Mouse (Mus musculus) midbrain, postnatal 0 days (tissue): ENCODE results near the gene Slc25a36. TPM values are rescaled to one million over a fixed set of nuclear protein-coding genes. Genes with fewer than 3 reads are reported as not detected.

ENCODE experiments used
- ATAC-seq: fragments of 200-750 bp; cut with Nextera tagmentation; 2 replicates; pipeline ENCODE4 v1.8.0; 2017; ENCODE audit warnings: moderate number of reproducible peaks, mild to moderate bottlenecking, moderate TSS enrichment, moderate library complexity; ENCODE audit not compliant: low FRiP score
- DNase-seq: peaks from one replicate; pipeline ENCODE4 v3.0.0-alpha.2; 2015; ENCODE audit warnings: low spot score
- H3K27ac ChIP-seq: fragments of 300-500 bp; sonication (generic); 2 replicates; pipeline ENCODE4 v1.5.1; 2014; ENCODE audit warnings: low read depth, mild to moderate bottlenecking, low read length, mixed read lengths
- H3K27me3 ChIP-seq: fragments of 300-500 bp; sonication (generic); 2 replicates; pipeline ENCODE4 v1.6.1; 2014; ENCODE audit warnings: low read length, control low read depth, mixed read lengths; ENCODE audit not compliant: insufficient read depth
- H3K36me3 ChIP-seq: fragments of 300-500 bp; sonication (generic); 2 replicates; pipeline ENCODE4 v1.6.1; 2014; ENCODE audit warnings: low read length, control low read depth, mixed read lengths; ENCODE audit not compliant: insufficient read depth
- H3K4me1 ChIP-seq: fragments of 300-500 bp; sonication (generic); 2 replicates; pipeline ENCODE4 v1.6.1; 2014; ENCODE audit warnings: mild to moderate bottlenecking, control low read depth, antibody characterized with exemption, low read length, mixed read lengths; ENCODE audit not compliant: insufficient read depth
- H3K4me2 ChIP-seq: fragments of 300-500 bp; sonication (generic); 2 replicates; pipeline ENCODE4 v1.6.1; 2014; ENCODE audit warnings: low read depth, mild to moderate bottlenecking, low read length, mixed read lengths; ENCODE audit not compliant: poor library complexity, severe bottlenecking
- H3K4me3 ChIP-seq: fragments of 300-500 bp; sonication (generic); 2 replicates; pipeline ENCODE4 v1.5.1; 2014; ENCODE audit warnings: low read depth, mild to moderate bottlenecking, low read length, moderate library complexity
- H3K9ac ChIP-seq: fragments of 300-500 bp; sonication (generic); replicated peaks from 2 replicates; pipeline ENCODE4 v1.6.1; 2014; ENCODE audit warnings: mild to moderate bottlenecking, low read length, moderate library complexity, mixed read lengths; ENCODE audit not compliant: poor library complexity, severe bottlenecking
- H3K9me3 ChIP-seq: fragments of 300-500 bp; sonication (generic); 2 replicates; pipeline ENCODE4 v1.6.1; 2016; ENCODE audit warnings: low read length, control low read depth
- CTCF ChIP-seq: IDR thresholded peaks from 2 replicates; pipeline ENCODE4 v1.5.1; 2016; ENCODE audit warnings: antibody characterized with exemption, mild to moderate bottlenecking
- WGBS: fragments of 180-500 bp; shearing (Covaris S2); extraction: QIAGEN DNeasy Blood & Tissue Kit; methylation state at CpG from one replicate; pipeline ENCODE4 v1.1.7; 2014; 5-methylcytosine and 5-hydroxymethylcytosine counted together
- polyA plus RNA-seq: library from polyadenylated mRNA; unstranded; fragments of >200 nt; fragmentation: Nextera tagmentation; extraction: Ambion mirVana; gene quantifications from 2 replicates; pipeline ENCODE4 v1.2.1, GENCODE M21; 2015
- total RNA-seq: library from RNA; depleted of rRNA; stranded (reverse); fragments of >200 nt; gene quantifications from 2 replicates; pipeline ENCODE4 v1.2.3, GENCODE M21; 2014

Gene Slc25a36
- total and polyA plus RNA-seq, 2 experiments from 2014 or later, result 65.1 to 91.0 TPM

DNA sequence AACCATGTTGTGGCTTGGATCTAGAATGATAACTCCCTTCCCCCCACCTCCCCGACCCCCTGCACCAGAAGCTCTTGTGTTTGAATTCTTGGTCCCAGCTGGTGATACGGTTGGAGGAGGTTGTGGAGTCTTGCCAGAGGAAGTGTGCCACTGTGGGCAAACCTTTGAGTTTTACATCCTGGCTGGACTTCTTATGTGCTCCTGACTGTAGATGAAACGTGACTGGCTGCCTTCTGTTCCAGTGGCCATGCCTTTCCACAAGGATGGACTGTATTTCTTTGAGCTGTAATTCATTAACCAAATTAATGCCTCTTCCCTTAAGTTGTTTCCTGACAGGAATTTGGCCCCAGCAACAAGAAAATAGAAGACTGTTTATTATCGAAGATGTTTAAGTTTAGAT, 26.2 kb upstream of the Slc25a36 start:
- WGBS, result 85% methylated on average over 4 of the region's 4 CpGs
- no peaks in the 10 kb centered on the region for H3K4me1 ChIP-seq
- no peaks in the 10 kb centered on the region for H3K27me3 ChIP-seq
- H3K9me3 ChIP-seq, result no peaks in the 10 kb centered on the region
- H3K4me2 ChIP-seq, result no peak overlapping the region
- no peak overlapping the region for H3K4me3 ChIP-seq
- H3K27ac ChIP-seq, result no peak overlapping the region
- no peaks in the 10 kb centered on the region for H3K36me3 ChIP-seq
- TF ChIP-seq CTCF, result no peak
- H3K9ac ChIP-seq, result no peak overlapping the region
- ATAC-seq (no peak), DNase-seq (no peak)

DNA sequence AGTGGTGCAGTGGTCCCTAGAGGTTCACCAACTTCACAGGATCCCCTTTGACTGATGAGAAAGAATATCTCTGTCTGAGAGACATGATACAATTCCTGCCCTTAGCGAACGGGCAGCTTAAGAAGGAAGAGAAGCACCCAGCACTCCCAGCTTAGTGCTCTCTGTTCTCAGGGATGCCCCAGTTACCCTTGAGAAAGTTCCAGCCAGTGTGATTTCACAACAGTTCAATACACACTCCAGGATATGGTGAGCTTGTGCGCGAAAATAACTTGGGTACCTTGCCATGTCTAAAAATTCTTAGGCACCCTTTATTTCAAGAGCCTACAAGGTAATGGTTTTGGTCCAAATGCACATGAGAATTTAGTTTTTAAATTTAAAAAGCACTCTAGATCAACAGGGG, 24.9 kb upstream of the Slc25a36 start:
- DNase-seq, result no peak
- H3K27ac ChIP-seq, result no peak overlapping the region
- H3K27me3 ChIP-seq, result no peaks in the 10 kb centered on the region
- no peak overlapping the region for H3K4me3 ChIP-seq
- H3K4me2 ChIP-seq, result no peak overlapping the region
- WGBS, result 85% methylated on average over 4 of the region's 4 CpGs
- no peaks in the 10 kb centered on the region for H3K9me3 ChIP-seq
- H3K36me3 ChIP-seq, result no peaks in the 10 kb centered on the region
- no peak for ATAC-seq
- no peaks in the 10 kb centered on the region for H3K4me1 ChIP-seq
- TF ChIP-seq CTCF, result no peak
- H3K9ac ChIP-seq, result no peak overlapping the region

DNA sequence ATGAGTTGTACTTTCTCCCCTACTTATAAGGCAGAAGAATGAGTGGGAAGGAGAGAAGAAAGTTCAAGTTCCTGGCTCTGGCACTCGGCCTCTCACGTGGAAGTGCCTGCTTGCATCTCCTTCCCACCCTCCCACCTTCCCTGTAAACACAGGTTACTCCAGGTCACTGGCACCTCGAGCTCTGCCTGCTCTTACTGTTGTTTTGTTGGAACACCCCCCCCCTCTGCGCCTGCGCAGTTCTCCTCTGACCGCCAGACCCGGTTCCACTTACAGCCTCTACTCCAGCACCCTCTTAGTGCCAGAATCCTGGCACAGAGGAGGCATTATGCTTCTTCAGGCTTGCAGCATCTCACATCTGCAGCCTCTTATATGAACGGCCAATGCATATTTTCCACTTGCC, 22.2 kb upstream of the Slc25a36 start:
- H3K27me3 ChIP-seq, result no peaks in the 10 kb centered on the region
- TF ChIP-seq CTCF, result no peak
- no peaks in the 10 kb centered on the region for H3K4me1 ChIP-seq
- H3K4me3 ChIP-seq, result no peak overlapping the region
- no peak overlapping the region for H3K9ac ChIP-seq
- H3K9me3 ChIP-seq, result no peaks in the 10 kb centered on the region
- no peaks in the 10 kb centered on the region for H3K36me3 ChIP-seq
- H3K4me2 ChIP-seq, result no peak overlapping the region
- WGBS, result 65% methylated on average over 8 of the region's 8 CpGs
- no peak overlapping the region for H3K27ac ChIP-seq
- no peak for DNase-seq
- no peak for ATAC-seq

DNA sequence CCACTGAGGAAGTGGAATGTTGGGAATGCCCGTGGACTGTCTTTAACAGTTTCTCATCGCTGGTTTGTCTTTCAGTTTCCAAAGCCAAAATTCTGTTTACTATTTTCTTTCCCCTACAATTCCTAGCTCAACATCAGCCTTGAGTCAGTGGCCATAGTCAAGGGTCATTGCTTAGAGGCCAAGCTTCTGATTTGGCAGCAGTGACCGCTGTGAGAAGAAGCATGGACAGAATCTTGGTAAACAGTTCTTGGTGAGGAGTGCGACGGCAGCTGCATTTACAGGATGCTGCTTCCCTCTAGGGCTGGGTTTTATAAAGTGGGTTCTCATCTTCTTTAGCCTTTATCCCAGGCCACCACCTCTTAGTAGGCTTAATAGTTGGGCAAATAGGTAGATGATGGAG, 19.0 kb upstream of the Slc25a36 start:
- ATAC-seq (no peak), DNase-seq (no peak)
- no peaks in the 10 kb centered on the region for H3K9me3 ChIP-seq
- H3K27ac ChIP-seq, result no peak overlapping the region
- no peak overlapping the region for H3K9ac ChIP-seq
- no peaks in the 10 kb centered on the region for H3K36me3 ChIP-seq
- H3K4me2 ChIP-seq, result no peak overlapping the region
- H3K4me1 ChIP-seq, result no peaks in the 10 kb centered on the region
- H3K27me3 ChIP-seq, result no peaks in the 10 kb centered on the region
- 91% methylated on average over 5 of the region's 5 CpGs for WGBS
- H3K4me3 ChIP-seq, result no peak overlapping the region
- TF ChIP-seq CTCF, result no peak

DNA sequence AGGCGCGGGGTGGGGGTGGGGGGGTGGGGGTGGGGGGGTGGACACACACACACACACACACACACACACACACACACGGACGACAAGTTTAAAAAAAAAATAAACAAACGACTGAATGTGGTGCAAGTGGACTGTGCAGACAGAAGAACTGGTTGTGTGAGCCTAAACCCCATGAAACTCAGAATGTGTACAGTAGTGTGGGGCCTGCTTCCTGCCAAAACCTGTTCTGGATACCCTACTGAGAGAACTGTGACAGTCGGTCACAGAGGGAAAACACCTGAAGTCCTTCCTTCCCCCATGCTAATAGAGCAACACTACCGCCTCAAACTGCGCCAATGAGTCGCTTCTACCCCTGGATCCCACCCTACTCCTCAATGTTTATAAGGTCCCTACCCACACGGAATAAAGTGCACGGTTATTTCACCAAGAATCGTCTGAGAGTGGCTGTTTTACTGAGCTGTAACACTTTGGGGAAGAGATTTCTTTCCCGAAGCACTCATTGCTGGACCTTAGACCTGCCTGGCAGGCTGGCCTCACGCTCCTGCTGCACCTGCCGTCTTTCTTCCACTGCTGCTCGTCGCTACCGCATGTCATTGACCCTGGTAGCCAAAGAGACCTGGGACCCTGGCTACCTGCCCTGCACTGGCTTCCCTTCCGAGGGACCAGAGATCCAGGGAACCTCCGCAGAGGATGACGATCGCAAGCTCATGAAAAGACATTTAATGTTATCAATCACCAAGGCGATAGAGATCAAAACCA, 13.2 kb upstream of the Slc25a36 start:
- Histone ChIP-seq H3K9ac (no peak overlapping the region), H3K4me1 (no peaks in the 10 kb centered on the region), H3K9me3 (no peaks in the 10 kb centered on the region), H3K36me3 (no peaks in the 10 kb centered on the region), H3K27me3 (no peaks in the 10 kb centered on the region), H3K4me3 (no peak overlapping the region), H3K27ac (no peak overlapping the region), H3K4me2 (no peak overlapping the region)
- no peak for ATAC-seq
- TF ChIP-seq CTCF, result no peak
- no peak for DNase-seq
- WGBS, result 71% methylated on average over 21 of the region's 23 CpGs

DNA sequence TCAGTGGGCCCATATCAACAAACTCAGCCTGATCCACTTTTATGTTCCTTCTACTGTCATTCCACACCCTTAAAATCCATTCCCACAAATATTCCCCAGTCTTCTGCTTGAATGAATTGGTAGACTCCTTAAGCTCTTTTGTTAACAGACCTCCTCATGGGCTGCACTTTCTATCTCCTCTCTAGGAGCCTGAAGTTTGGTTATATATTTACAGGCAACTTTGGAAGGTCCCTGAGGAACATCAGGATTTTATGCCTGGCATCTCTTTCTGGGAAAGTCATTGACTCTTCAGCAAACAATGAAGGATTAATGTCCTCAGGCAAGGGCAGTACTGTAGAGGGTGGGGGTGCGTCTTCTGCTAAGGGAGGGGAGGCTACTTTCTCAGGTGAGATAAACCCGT, 10.5 kb upstream of the Slc25a36 start:
- DNase-seq (no peak), ATAC-seq (no peak)
- H3K9ac ChIP-seq, result no peak overlapping the region
- TF ChIP-seq CTCF, result no peak
- no peaks in the 10 kb centered on the region for H3K36me3 ChIP-seq
- H3K4me1 ChIP-seq, result no peaks in the 10 kb centered on the region
- H3K27ac ChIP-seq, result no peak overlapping the region
- no peaks in the 10 kb centered on the region for H3K9me3 ChIP-seq
- WGBS, result 94% methylated on average over 2 of the region's 2 CpGs
- no peak overlapping the region for H3K4me3 ChIP-seq
- no peaks in the 10 kb centered on the region for H3K27me3 ChIP-seq
- no peak overlapping the region for H3K4me2 ChIP-seq
